Mouse (Mus musculus): Measurements from ENCODE around the gene Ms4a10. TPM values are rescaled to one million over a fixed set of nuclear protein-coding genes. Genes with fewer than 3 reads are reported as not detected.

The Ms4a10 gene
- not detected for total RNA-seq (2021)
- long read RNA-seq, experiment 1: 0 reads
- long read RNA-seq, experiment 2: 0 reads

DNA sequence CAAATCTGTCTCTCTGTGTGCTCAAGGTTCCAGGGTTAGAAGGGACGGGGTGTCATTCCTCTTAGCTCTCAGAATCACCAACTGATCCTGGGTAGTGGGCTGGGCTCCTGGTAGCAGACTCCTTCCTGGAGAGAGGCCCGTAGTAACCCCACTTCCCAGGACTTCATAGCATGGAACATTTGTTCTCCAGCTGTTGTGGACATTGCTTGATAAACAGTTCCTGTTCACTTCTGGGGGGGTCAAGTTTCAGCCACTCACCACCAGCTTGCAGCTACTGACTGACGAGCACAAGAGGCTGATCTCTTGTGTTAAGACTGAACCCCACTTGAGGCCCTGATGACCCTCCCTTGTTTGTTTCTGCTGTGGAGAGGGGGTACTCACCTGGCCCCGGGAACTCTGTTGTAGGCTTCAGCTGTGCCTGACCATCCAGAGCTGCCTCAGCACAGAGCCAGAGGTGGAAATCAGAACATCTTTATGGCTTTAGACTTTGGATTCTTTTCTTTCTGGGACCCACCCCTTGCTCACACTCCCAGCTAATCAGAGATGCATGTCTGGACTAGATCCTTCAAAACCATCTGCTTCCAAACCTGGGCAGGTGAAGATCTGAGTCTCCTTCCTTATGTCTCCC, at the start of gene Ms4a10:
TSS of gene Ms4a10 (minus strand) at position 433 of the 628 bp plus-strand sequence.
- no peak for DNase-seq (ENCODE audit: low spot score in 2 of 2)
- intact Hi-C loops (cut with DNase I): no loop called here

DNA sequence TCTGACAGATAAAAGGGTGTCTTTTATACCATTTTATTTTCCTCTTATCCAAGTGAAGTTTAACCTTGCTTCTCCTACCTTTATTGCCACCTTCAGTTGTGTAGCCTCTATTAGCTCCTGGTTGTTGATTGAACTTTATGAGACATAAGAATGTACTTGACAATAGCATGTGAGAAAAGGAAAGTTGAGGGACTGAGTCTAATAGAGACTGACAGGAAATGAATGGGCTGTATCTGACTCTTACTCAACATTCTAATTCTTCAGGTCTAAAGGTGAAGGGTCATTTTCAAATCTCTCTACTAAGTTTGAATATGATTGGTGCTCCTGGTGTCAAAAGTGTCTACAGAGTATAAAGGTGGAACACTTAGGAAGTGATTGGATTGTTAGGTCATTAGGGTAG, 47.9 kb upstream of the Ms4a10 start:
- intact Hi-C loops (cut with DNase I): no loop called here
- DNase-seq (ENCODE audit: low spot score in 2 of 2): no peak

DNA sequence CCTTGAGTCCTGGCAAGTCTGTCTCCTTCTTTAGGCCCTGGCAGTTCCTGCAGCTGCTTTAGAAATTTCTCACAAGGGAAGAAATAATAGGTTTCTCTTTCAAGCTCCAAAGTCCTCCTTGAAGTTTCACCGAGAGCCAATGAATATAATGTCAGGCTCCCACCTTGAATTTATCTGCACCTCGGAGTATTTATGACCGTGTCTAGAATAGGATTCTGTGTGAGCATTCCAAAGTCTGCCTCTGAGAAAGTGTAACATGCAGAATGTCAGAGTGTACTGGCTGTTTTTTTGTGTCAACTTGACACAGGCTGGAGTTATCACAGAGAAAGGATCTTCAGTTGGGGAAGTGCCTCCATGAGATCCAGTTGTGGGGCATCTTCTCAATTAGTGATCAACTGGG, 43.4 kb upstream of the Ms4a10 start, which contains the start of gene Ms4a18:
TSS of gene Ms4a18 (minus strand) at position 141 of the 400 bp plus-strand sequence.
- DNase-seq (ENCODE audit: low spot score in 2 of 2): no peak
- intact Hi-C loops (cut with DNase I): no loop called here

DNA sequence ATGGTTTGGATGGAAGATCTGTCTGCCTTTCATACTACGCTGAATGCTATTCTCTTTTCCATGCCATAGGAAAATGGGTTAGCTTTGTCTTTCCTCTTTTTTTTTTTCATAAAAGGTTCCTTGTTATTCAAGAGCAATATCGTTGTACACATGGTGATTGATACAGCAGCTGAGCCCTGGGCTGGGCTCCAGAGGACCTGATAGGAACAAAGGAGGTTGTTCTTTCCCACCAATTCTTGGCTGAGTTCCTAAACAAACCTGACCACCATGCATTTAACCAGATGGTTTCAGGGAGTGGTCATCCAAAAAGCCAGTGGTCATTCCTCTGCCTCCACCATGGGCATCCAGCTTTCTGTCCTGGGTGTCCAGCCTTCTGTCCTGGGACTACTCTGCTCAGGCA, 42.8 kb upstream of the Ms4a10 start:
- no peak for DNase-seq (ENCODE audit: low spot score in 2 of 2)
- intact Hi-C loops (cut with DNase I): no loop called here

DNA sequence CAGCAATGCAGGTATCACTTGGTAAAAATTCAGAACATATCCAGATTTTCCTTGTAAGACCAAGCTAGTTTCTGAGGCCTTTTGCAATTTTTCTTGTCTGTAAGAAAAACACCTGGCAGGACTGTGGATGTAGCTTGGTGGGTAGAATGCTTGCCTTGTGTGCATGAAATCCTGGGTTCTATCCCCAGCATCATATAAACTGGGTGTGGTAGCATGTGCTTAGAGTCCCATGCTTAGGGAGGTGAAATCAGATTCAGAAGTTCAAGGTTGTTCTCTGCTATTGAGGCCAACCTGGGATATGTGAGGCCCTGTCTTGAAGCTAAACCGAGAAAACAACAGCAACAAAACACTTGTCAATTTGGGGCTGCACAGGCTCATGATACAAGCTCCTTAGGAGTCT, 41.5 kb upstream of the Ms4a10 start:
- intact Hi-C loops (cut with DNase I): no loop called here
- no peak for DNase-seq (ENCODE audit: low spot score in 2 of 2)

DNA sequence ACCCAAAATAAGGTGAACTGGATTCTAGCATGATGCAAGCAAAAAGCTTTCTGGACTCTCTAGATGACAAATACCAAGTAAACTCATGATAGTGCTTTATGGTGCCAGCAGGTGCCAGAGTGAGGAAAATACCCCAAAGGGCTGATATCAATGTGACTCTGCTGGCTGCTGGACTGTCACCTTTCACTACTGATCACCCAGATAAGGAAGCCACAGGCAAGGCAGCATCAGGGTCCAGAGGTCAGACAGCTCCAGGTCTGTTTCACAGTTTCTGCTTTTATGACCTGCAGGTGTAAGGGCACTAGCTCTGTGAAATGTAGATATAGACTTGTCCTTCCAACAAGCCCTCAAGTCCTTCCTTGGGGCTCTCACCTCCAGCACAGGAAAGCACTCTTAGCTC, 41.0 kb upstream of the Ms4a10 start:
- intact Hi-C loops (cut with DNase I): no loop called here
- no peak for DNase-seq (ENCODE audit: low spot score in 2 of 2)

DNA sequence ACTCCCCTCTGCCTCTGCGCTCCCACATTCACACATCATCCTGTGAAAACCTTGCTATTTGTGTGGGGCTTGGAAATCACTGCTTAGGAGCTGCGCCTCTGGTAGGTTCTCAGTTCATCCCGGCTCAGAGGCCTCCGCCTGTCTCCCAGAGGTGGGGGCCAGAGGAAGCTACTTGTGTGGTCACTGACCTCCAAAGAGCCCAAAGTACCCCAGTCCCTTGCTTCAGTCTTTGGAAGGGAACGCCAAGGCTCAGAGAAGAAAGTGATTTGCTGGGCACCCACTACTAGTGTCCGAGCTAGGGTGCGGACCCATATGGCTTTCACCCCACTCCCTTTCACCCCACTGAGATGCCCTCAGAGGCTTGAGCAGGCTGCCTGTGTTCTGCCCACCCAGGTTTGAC, 18.7 kb upstream of the Ms4a10 start, which contains the start of gene Ms4a15:
TSS of gene Ms4a15 (minus strand) at position 101 of the 400 bp plus-strand sequence.
- intact Hi-C loops (cut with DNase I): no loop called here

DNA sequence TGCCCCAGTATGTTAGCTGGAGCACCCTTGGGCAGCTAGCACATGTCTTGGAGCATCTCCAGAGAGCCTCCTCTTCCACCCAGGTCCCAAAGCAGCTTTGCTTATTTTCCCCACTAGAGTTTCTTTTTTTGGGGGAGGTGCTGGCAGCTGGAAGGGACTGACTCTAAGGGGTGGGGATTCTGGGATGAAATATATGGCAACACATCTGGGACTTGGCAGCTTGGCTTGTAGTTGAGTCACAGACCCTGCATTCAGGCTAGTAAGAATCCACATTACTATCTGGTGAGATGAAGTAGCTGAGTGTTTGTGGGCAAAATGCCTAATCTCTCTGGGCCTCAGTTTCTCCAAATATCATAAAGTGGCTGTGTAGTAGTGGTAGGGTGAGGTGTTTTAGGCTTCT, 17.4 kb upstream of the Ms4a10 start:
- intact Hi-C loops (cut with DNase I): no loop called here

More for the DNA sequence above, 18.7 kb upstream of the Ms4a10 start, which contains the start of gene Ms4a15:
- no peak for DNase-seq (ENCODE audit: low spot score in 2 of 2)

DNA sequence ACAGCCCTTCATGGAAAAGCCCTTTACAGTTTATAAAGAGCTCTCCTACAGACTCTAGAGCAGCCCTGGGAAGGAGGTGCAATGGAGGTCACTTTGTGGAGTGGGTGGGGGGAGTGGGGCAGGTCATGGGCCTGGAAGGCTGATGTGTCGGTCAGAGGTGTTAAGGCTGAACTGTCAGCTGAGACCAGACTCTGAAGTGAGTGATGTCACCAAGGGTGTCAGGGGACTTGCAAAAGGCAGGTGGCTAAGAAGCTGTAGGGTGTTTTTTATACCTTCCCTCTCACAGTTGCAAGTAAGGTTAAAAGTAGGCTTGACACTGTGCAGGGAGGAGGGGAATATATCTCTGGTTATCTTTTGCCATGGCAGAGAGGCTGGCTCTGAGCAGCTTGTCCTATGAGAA, 16.3 kb upstream of the Ms4a10 start:
- intact Hi-C loops (cut with DNase I): no loop called here
- no peak for DNase-seq (ENCODE audit: low spot score in 2 of 2)

More for the DNA sequence above, 17.4 kb upstream of the Ms4a10 start:
- DNase-seq (ENCODE audit: low spot score in 2 of 2): no peak

DNA sequence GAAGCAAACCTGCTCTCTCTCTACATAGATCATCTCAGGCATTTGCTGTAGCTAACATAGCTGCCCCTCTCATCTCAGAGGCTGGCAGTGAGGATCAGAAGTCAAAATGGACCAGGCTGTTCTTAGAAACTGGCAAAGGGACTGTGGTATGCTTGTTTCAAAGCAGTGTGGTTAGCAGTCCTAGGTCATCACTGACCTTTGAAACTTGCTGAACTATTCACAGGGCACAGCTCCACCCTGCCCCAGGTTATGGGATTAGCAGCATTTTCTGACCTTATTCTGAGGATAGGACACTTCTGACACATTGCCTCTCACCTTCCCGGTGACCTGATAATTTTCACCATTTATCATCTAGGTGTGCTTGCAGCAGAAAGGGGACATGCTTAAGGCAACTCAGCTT, 14.1 kb upstream of the Ms4a10 start:
- no peak for DNase-seq (ENCODE audit: low spot score in 2 of 2)
- intact Hi-C loops (cut with DNase I): no loop called here

DNA sequence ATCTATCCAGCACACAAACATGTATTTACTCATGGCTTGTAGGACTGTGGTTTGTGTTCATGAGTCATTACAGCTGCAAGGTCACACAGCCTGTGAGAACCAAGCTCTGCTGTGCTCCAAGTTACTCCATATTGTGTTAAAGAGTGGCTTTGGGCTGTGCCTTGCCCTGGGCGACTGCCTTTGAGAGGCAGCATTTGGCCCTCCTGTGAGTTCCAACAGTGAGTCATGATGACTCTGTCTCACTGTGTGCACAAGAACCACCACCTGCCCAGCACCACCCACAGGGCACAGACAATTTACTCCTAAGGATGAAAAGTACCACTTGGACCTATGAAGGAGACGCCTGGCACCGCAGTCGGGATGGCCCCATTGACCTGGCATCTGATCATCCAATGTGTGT, 11.4 kb upstream of the Ms4a10 start:
- DNase-seq (ENCODE audit: low spot score in 2 of 2): no peak
- intact Hi-C loops (cut with DNase I): no loop called here

DNA sequence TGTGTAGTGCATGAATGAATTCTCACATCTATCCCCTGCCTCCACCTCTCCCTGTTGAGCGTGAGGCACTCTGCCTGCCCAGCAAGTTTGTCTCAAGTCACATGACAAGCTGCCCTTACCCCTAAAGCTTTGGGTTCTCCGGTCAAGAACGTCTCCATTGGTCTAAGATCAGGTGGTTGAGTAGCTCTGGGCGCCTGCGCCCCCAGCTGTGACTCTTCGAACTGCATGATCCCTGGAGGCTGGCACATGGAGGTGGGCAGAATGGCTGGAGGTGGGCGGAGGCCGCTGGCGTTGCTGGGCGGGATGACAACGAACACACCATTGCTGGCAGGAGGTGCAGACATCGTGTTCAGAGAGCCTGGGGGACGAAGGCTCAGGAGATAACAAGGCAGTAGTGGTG, 10.1 kb upstream of the Ms4a10 start:
- DNase-seq (ENCODE audit: low spot score in 2 of 2): no peak
- intact Hi-C loops (cut with DNase I): no loop called here

DNA sequence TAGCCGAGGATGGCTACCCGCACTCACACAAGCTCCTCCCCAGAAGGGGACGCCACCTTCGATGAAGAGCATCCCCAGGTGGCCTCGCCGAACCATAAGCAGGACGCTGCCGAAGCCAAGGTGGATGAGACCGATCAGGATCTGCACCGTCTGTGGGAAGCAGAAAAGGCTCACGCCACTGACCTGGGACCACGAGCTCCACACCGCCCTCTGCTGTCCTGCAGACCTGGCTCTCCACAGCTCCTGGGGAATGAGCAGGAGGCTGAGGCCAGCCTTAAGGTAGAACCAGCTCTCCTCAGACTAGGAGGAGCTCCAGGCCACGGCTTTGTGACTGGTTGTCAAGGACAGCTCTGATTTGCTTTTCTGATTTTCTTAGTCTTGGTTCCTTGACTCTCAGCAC, 8.7 kb upstream of the Ms4a10 start:
- intact Hi-C loops (cut with DNase I): no loop called here
- DNase-seq (ENCODE audit: low spot score in 2 of 2): no peak

DNA sequence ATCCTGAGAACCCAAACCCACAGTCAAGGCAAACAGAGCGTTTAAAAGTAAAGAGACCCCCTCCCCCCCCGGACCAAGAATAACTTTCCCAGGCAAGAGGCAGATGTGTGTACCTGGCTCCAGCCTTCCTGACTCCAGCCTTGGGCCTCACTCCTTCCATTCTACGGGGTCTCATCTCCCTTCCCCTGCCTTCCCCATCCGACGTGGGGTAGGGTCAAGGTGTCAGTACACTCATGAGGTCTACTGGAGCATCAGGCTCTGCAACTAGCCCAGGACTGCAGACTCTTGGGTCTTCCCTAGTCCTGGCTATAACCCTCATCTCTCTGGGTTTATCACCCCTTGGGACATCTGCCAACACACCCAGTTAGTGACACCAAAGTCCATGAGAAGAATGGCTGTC, 5.7 kb upstream of the Ms4a10 start:
- no peak for DNase-seq (ENCODE audit: low spot score in 2 of 2)
- intact Hi-C loops (cut with DNase I): no loop called here

DNA sequence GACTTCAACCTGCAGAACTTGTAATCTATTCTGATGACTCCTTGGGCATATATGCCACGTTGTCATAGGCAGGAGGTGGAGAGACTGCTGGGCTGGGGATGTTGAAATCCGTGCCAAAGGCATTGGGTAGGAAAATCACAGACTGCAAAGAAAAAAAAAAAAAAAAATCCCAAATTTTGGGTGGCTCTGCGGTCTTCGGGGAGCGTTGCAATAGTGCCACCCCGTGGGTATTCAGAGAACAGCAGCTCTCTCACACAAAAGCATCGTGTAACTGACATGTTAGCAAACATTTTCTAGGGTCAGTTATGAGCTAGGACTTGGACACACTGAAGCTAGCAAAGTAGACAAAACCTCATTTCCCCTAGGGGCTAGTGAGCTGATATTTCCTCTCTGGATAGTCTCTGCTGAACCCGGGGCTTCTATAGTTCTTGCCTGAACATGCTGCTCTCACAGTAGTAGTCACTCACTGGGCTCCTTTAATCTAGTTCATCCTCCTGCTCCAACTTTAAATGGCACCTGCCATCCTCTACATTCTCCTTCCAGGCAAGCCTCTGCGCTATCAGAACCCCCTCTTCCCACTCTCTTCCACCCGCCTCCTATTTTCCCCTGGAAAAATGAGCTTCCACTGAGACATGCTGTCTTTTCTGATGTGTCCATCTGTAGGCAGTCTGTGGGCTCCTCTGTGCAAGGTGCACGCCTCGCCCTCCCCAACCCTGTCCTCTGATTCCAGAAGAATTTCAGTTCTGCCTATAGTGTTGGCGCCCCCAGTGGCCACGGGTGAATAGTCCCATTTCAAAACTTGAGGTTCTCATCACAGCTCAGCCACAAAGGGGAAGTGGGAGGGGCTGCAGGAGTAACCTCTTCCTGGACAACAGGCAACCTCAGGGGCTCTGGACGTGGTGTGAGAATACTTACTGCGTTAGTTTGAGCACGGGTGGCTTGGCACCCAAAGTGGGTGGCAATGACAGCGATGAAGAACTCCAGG, 5.0 kb upstream of the Ms4a10 start:
- intact Hi-C loops (cut with DNase I): loop anchor here (5.0 kb wide), 1 partner anchor 312 kb away; no protein-coding TSS in a partner anchor
- peak; percentile 73 to 87 for DNase-seq (ENCODE audit: low spot score in 2 of 2)

DNA sequence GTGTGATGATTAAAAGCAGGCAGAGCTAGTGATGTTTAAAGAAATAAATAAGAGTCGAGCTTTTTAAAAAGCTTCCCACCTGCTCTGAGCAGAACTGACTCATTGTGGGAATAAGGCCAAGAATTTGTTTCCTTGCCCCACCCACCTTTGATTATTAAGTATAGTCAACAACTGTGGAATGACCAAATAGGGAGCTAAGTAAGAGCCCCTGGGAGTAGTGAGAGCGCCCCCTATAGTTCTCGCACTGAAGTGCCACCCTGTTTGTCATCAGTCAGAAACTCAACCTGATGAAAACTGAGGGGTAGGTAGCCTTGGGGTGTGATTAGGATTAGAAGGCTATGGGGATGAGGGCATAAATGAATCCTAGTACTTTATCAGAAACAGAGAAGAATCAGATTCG, 1.8 kb upstream of the Ms4a10 start:
- DNase-seq (ENCODE audit: low spot score in 2 of 2): no peak
- intact Hi-C loops (cut with DNase I): loop anchor here (5.0 kb wide), 1 partner anchor 309 kb away; no protein-coding TSS in a partner anchor

DNA sequence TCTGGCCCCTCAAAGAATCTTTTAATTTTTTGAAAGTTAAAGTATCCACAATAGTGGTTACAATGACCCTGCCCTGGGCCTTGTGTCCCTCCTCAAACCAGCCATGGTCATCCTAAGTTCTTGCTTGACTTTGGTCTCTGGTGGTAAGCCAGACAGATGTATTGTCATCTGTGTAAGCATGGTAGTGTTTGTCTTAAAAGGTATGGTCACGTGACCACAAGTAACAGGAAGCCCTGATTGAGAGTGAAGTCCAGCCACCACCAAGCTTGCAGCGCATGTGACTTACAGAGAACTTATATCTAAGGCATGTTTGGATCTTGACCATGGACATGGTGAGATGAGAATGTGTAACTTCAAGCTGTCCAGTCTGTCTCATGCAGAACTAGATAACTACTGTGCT, 717 bp upstream of the Ms4a10 start:
- intact Hi-C loops (cut with DNase I): loop anchor here (5.0 kb wide), 1 partner anchor 308 kb away; no protein-coding TSS in a partner anchor
- DNase-seq (ENCODE audit: low spot score in 2 of 2): no peak

DNA sequence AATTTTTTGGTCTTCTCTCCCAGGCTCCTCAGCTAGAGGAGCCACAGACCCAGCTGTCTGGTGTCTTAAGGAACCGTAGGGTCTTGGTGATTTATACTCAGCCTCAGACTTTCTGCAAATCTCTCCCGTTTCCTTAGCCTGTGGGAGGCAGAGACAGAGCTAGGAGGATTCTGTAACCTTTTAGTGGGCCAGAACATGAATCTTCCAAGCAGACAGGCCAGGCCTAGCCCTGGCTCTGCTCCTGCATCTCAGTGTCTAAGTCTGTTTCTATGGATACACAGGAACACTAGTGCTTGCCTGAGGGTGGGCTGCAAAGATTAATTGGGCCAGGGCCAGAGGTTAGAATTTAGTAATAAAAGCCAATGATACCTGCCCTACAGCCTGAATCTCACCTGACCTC, 1.3 kb downstream of the Ms4a10 start:
- intact Hi-C loops (cut with DNase I): no loop called here
- DNase-seq (ENCODE audit: low spot score in 2 of 2): no peak

DNA sequence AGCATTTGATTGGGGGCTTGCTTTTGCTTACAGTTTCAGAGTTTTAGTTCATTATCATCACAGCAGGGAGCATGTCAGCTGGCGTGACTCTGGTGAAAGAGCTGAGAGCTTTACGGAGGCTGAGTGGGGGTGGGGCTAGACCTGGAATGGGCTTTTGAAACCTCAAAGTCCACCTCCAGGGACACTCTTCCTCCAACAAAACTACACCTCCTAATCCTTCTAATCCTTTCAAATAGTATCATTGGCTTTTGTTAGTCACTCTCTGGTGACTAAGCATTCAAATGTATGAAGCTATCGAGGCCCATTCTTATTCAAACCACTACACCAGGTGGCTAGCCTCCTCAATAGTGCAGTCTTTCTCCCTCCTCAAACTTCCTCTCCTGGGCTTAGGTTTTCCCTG, 1.8 kb downstream of the Ms4a10 start:
- intact Hi-C loops (cut with DNase I): no loop called here

DNA sequence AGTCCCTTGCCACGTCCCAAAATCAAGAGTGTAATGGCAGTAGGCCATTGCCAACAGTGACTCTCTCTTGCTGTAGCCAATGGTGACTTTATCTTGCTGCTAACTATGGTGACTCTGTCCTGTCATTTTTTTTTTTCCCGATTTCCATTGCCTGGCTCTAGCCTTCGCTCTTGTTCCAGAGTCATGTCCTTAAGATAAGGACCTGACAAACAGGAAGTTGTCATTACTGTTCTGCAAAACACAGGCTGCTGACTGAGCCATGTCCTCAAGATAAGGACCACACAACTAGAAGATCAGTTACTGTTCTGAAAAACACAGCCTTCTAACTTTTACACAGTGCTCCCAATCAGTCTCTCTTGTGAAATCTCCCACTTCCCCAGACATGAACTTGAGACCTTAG, 4.0 kb downstream of the Ms4a10 start:
- intact Hi-C loops (cut with DNase I): no loop called here
- DNase-seq (ENCODE audit: low spot score in 2 of 2): no peak

More for the DNA sequence above, 1.8 kb downstream of the Ms4a10 start:
- DNase-seq (ENCODE audit: low spot score in 2 of 2): no peak

Measured in left cerebral cortex, postnatal 14 days (tissue).